Mouse (Mus musculus) retina, embryonic 14.5 days (tissue): ENCODE results near the gene Fahd2a.

Source experiments
- DNase-seq: peaks from one replicate; pipeline ENCODE4 v3.0.0-alpha.2; 2015; ENCODE audit warnings: low spot score

Gene Fahd2a

GRCm38 (mm10) chr2:127433487-127434295, 10.7 kb downstream of the Fahd2a start:
- DNase-seq = no peak

GRCm38 (mm10) chr2:127430238-127430637, 14.1 kb downstream of the Fahd2a start:
- peak; percentile 72 for DNase-seq

- DNase-seq = no peak
Measured at GRCm38 (mm10) chr2:127424977-127425376, 19.4 kb downstream of the Fahd2a start, which contains the start of gene Gpat2. Gene Gpat2, plus strand, starts transcription at chr2:127425199.

- DNase-seq = no peak
Measured at GRCm38 (mm10) chr2:127418266-127418970, 25.9 kb downstream of the Fahd2a start.

GRCm38 (mm10) chr2:127416706-127417105, 27.7 kb downstream of the Fahd2a start:
- no peak for DNase-seq

GRCm38 (mm10) chr2:127415806-127416205, 28.6 kb downstream of the Fahd2a start:
- no peak for DNase-seq

GRCm38 (mm10) chr2:127411126-127411525, 33.2 kb downstream of the Fahd2a start:
- DNase-seq = no peak

- DNase-seq = no peak
Measured at GRCm38 (mm10) chr2:127398738-127399137, 45.6 kb downstream of the Fahd2a start.

- no peak for DNase-seq
Measured at GRCm38 (mm10) chr2:127394606-127395161, 49.7 kb downstream of the Fahd2a start.

GRCm38 (mm10) chr2:127391323-127391722, 53.0 kb downstream of the Fahd2a start:
- no peak for DNase-seq

GRCm38 (mm10) chr2:127390846-127391245, 53.5 kb downstream of the Fahd2a start:
- DNase-seq = no peak

- no peak for DNase-seq
Measured at GRCm38 (mm10) chr2:127390352-127390751, 54.0 kb downstream of the Fahd2a start.

- no peak for DNase-seq
Measured at GRCm38 (mm10) chr2:127387521-127387920, 56.8 kb downstream of the Fahd2a start.
